Mouse (Mus musculus) limb, embryonic 11.5 days (tissue): ENCODE data around the gene Itk. TPM values are rescaled to one million over a fixed set of nuclear protein-coding genes. Genes with fewer than 3 reads are reported as not detected.
A peak's percentile ranks its signal among the peaks of the same experiment; 100 is the strongest.

Source experiments
- ATAC-seq: fragments of 200-750 bp; cut with Nextera tagmentation; 2 replicates; pipeline ENCODE4 v1.8.0; 2017; ENCODE audit warnings: low read depth; ENCODE audit not compliant: insufficient number of reproducible peaks, low FRiP score, low TSS enrichment
- DNase-seq: peaks from one replicate; pipeline ENCODE4 v3.0.0-alpha.2; 2015; ENCODE audit warnings: low spot score
- H3K27ac ChIP-seq: fragments of 300-500 bp; sonication (generic); replicated peaks from 2 replicates; pipeline ENCODE4 v1.5.1; 2014; ENCODE audit warnings: low read depth, mild to moderate bottlenecking, low read length
- H3K27me3 ChIP-seq: fragments of 300-500 bp; sonication (generic); 2 replicates; pipeline ENCODE4 v1.6.1; 2014; ENCODE audit warnings: mild to moderate bottlenecking, low read length, mixed read lengths; ENCODE audit not compliant: control insufficient read depth, insufficient read depth
- H3K36me3 ChIP-seq: fragments of 300-500 bp; sonication (generic); 2 replicates; pipeline ENCODE4 v1.6.1; 2014; ENCODE audit warnings: mild to moderate bottlenecking, low read length, moderate library complexity, mixed read lengths; ENCODE audit not compliant: control insufficient read depth, insufficient read depth
- H3K4me1 ChIP-seq: fragments of 300-500 bp; sonication (generic); 2 replicates; pipeline ENCODE4 v1.6.1; 2014; ENCODE audit warnings: low read length, mixed read lengths; ENCODE audit not compliant: control insufficient read depth, insufficient read depth
- H3K4me2 ChIP-seq: fragments of 300-500 bp; sonication (generic); 2 replicates; pipeline ENCODE4 v1.6.1; 2014; ENCODE audit warnings: low read depth, mild to moderate bottlenecking, moderate library complexity; ENCODE audit not compliant: severe bottlenecking
- H3K4me3 ChIP-seq: fragments of 300-500 bp; sonication (generic); 2 replicates; pipeline ENCODE4 v1.5.1; 2014; ENCODE audit warnings: low read depth, low read length
- H3K9ac ChIP-seq: fragments of 300-500 bp; sonication (generic); 2 replicates; pipeline ENCODE4 v1.6.1; 2014; ENCODE audit warnings: mild to moderate bottlenecking, low read length
- H3K9me3 ChIP-seq: fragments of 300-500 bp; sonication (generic); 2 replicates; pipeline ENCODE4 v1.6.1; 2016; ENCODE audit warnings: low read length; ENCODE audit not compliant: control insufficient read depth
- WGBS: fragments of 180-500 bp; shearing (Covaris S2); extraction: QIAGEN DNeasy Blood & Tissue Kit; methylation state at CpG from one replicate; pipeline ENCODE4 v1.1.7; 2014; 5-methylcytosine and 5-hydroxymethylcytosine counted together
- polyA plus RNA-seq: library from polyadenylated mRNA; unstranded; fragments of >200 nt; fragmentation: Nextera tagmentation; extraction: Ambion mirVana; gene quantifications from 2 replicates; pipeline ENCODE4 v1.2.1, GENCODE M21; 2014

Itk gene
- polyA plus RNA-seq, 1 experiment from 2014 or later: not detected

DNA sequence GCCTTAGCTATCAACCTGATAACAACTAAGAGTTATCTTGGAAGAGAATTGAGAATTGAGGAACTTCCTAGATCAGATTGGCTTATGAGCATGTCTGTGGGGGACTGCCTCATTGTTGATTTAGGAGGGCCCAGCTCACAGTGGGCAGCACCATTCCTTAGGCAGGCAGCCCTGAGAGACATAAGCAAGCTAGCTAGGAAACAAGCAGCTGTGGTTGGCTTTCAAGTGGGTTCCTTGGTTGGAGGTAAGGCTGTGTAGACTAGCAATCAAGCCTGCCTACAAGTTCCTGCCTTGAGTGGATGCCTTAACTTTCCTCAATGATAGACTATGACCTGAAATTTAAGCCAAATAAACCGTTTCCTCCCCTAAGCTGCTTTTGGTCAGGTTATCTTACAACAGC, 30.9 kb downstream of the Itk start:
- DNase-seq (no peak), ATAC-seq (no peak)
- H3K4me2 ChIP-seq: no peak overlapping the region
- H3K27ac ChIP-seq: no peak overlapping the region
- no peak overlapping the region for H3K9ac ChIP-seq
- H3K9me3 ChIP-seq: no peaks in the 10 kb centered on the region
- 72% methylated on average over 1 of the region's 1 CpGs for WGBS
- no peaks in the 10 kb centered on the region for H3K36me3 ChIP-seq
- H3K4me3 ChIP-seq: no peak overlapping the region
- H3K27me3 ChIP-seq: no peaks in the 10 kb centered on the region
- peaks cover 11% of the 10 kb centered on the region for H3K4me1 ChIP-seq

- DNase-seq (no peak), ATAC-seq (peak; percentile 77)
- Histone ChIP-seq H3K36me3 (no peaks in the 10 kb centered on the region), H3K9me3 (no peaks in the 10 kb centered on the region), H3K9ac (no peak overlapping the region), H3K27ac (no peak overlapping the region), H3K27me3 (no peaks in the 10 kb centered on the region), H3K4me1 (peaks cover 8% of the 10 kb centered on the region; the same call in 1 of the 2 replicates), H3K4me3 (no peak overlapping the region), H3K4me2 (no peak overlapping the region)
- 10% methylated on average over 2 of the region's 2 CpGs for WGBS
These were observed 39.5 kb downstream of the Itk start for GRCm38 (mm10) chr11:46349681-46350410.

DNA sequence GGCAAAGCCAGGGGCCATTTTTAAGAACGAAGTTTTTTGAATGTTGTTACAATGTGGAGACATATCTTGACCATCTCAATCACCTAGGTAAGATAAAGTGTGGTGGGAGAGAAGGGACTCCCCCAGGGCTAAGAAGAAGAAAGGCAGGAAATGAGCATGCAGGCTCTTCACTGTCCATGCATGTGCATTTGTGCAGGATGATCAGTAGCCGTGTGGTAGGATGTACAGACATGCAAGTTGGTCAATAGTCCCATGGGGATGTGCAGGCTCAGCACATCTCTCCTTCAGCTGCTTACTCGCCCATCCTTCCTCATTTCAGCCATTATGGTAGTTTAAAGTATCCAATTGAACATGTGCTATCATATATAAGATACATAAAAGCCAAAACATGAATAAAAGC, 40.9 kb downstream of the Itk start:
- ATAC-seq (no peak), DNase-seq (no peak)
- 83% methylated on average over 3 of the region's 3 CpGs for WGBS
- Histone ChIP-seq H3K36me3 (no peaks in the 10 kb centered on the region), H3K27me3 (no peaks in the 10 kb centered on the region), H3K9ac (no peak overlapping the region), H3K9me3 (no peaks in the 10 kb centered on the region), H3K27ac (no peak overlapping the region), H3K4me1 (peaks cover 8% of the 10 kb centered on the region; the same call in 1 of the 2 replicates), H3K4me3 (no peak overlapping the region), H3K4me2 (no peak overlapping the region)

DNA sequence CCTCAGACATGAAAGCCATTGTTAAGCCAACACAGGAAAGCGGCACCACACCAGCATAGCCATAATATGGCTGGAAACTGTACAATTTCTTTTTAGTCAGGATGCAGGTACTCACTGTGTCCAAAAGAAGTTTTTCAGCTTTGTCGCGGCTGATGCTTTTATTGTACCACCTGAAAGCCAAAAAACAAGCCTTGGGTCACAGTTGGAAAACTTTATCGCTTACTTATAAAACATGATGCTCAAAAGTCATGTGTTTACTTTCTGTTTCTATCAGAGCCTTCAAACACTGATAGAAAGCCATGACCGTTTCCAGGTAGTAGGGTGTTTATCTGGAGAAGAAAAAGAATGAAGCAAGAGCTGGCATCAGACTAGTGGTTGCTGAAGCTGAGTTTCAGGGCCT, 41.6 kb downstream of the Itk start:
- WGBS: 85% methylated on average over 5 of the region's 5 CpGs
- Histone ChIP-seq H3K27ac (no peak overlapping the region), H3K9me3 (no peaks in the 10 kb centered on the region), H3K4me1 (peaks cover 11% of the 10 kb centered on the region; the same call in 1 of the 2 replicates), H3K4me3 (no peak overlapping the region), H3K9ac (no peak overlapping the region), H3K27me3 (no peaks in the 10 kb centered on the region), H3K36me3 (no peaks in the 10 kb centered on the region), H3K4me2 (no peak overlapping the region)
- no peak for ATAC-seq
- no peak for DNase-seq

DNA sequence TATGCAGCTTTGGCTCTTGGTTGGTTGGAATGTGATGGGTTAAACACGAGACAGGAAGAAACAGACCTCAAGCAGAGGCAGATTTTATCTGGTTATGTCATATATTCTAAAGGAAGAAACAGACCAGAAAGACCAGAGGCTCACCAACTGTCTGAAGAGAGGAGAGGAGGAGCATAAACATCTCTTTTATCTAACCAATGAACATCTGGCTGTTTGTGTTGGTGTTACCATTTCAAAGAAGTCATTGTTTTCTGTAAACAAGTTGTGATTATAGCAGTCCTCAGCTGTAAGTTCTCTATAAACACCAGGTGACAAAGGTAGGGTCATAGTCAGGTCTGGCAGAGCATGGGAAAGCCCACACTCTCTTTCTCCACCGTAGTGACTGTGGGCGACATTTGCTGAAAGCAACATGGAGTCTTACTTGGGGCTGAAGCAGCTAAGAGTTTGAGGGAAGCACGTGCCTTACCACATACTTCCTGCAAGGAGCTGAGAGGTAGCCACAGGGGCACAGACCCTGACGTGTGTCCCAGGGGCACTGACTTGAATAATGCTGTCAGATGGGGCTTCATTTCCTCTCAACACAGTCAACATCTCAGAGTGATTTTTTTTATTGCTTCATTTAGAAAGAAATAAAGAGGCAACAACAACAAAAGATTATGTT, 45.3 kb downstream of the Itk start:
- Histone ChIP-seq H3K4me3 (no peak overlapping the region), H3K4me1 (peaks cover 11% of the 10 kb centered on the region; the same call in 1 of the 2 replicates), H3K27ac (no peak overlapping the region), H3K9me3 (no peaks in the 10 kb centered on the region), H3K9ac (no peak overlapping the region), H3K36me3 (no peaks in the 10 kb centered on the region), H3K27me3 (no peaks in the 10 kb centered on the region), H3K4me2 (no peak overlapping the region)
- ATAC-seq (no peak), DNase-seq (no peak)
- WGBS: 25% methylated on average over 5 of the region's 5 CpGs

GRCm38 (mm10) chr11:46341960-46342359, 47.4 kb downstream of the Itk start:
- Histone ChIP-seq H3K9ac (no peak overlapping the region), H3K4me3 (no peak overlapping the region), H3K4me2 (no peak overlapping the region), H3K27me3 (no peaks in the 10 kb centered on the region), H3K27ac (no peak overlapping the region), H3K9me3 (no peaks in the 10 kb centered on the region), H3K4me1 (peaks cover 3% of the 10 kb centered on the region; the same call in 1 of the 2 replicates), H3K36me3 (no peaks in the 10 kb centered on the region)
- WGBS: 92% methylated on average over 4 of the region's 4 CpGs
- no peak for ATAC-seq
- no peak for DNase-seq

GRCm38 (mm10) chr11:46336020-46336419, 53.3 kb downstream of the Itk start:
- H3K27ac ChIP-seq: no peak overlapping the region
- ATAC-seq: no peak
- H3K9me3 ChIP-seq: no peaks in the 10 kb centered on the region
- no peak overlapping the region for H3K4me3 ChIP-seq
- no peak overlapping the region for H3K9ac ChIP-seq
- WGBS: 91% methylated on average over 5 of the region's 5 CpGs
- H3K27me3 ChIP-seq: no peaks in the 10 kb centered on the region
- DNase-seq: no peak
- no peak overlapping the region for H3K4me2 ChIP-seq
- H3K36me3 ChIP-seq: no peaks in the 10 kb centered on the region
- no peaks in the 10 kb centered on the region for H3K4me1 ChIP-seq

DNA sequence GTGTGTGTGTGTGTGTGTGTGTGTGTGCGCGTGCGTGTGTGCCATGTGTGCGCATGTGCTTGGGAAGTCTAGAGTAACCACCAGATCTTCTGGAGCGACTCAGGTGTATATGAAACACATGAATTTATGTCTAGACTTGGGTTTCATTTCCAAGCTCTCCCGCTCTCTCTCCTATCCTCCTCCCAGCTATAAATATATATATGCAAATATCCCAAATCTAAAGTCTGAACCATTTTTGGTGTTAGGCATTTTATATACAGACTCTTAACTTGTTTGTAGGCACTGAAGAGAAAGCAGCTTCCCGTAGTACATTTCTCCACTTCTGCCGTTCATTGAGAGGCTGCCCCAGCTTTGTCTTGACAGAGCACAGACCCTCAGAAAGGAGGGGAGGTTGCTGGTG, 57.1 kb downstream of the Itk start:
- H3K9ac ChIP-seq: no peak overlapping the region
- ATAC-seq: no peak
- DNase-seq: no peak
- H3K4me3 ChIP-seq: no peak overlapping the region
- 93% methylated on average over 8 of the region's 8 CpGs for WGBS
- no peak overlapping the region for H3K27ac ChIP-seq
- H3K9me3 ChIP-seq: no peaks in the 10 kb centered on the region
- no peaks in the 10 kb centered on the region for H3K27me3 ChIP-seq
- no peak overlapping the region for H3K4me2 ChIP-seq
- H3K4me1 ChIP-seq: no peaks in the 10 kb centered on the region
- H3K36me3 ChIP-seq: no peaks in the 10 kb centered on the region
